Mouse (Mus musculus): Measurements from ENCODE around the gene Lrguk.
A peak's percentile ranks its signal among the peaks of the same experiment; 100 is the strongest.

Gene Lrguk

DNA sequence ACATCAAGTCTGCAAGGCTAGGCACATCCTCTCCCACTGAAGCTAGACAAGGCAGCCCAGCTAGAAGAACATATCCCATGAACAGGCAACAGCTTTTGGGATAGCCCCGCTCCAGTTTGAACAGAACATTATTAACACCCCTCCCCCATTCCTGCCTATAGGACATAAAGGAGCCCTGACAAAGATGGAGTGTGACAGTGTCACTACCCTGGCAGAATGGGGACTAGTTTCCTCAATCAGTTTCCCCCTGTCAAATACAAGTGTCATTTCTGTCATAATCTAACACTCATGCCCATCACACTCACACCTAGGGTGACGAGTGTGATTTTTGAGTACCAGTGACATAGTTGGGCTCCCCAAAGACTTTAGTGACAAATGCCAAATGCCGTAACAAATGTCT is 118.8 kb downstream of the Lrguk start:
- no peak for DNase-seq (ENCODE audit: low spot score in 2 of 2)

DNA sequence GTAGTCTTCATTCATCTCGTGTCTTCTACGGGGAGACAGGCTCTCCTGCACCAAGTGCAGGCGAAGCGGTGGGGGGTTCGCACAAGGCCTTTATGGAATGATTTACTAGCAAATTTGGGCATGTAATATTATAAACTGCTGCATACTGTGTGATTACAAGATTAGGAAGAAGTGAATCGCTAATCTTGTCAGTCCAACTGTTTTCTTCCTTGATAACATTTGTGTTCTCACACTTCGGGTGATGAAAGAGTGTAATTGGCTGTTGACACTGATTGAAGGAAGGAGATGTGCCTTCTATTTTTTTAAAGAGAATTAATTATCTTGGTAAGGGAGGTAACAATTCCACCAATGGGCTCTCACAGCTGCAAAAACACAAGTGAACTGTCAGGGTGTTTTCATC is 119.4 kb downstream of the Lrguk start:
- DNase-seq (ENCODE audit: low spot score in 2 of 2): no peak

DNA sequence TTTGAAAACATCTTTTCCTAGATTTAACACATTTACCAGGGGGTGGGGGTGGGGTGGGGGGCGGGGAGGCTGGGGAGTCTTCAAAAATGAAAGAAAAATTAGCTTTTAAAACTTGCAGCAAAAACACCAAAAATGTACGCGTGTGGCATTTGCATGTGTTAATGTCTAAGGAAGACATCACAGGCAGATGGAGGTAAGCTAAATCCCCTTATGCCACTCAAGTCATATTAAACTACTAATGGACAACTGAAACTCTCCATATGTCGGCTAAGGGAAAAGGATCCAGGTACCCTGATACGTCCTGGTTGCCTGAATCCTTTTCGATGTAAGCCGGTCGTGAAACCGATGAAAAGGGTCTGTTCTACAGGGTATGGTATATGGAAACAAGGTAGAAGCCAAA is 119.8 kb downstream of the Lrguk start:
- DNase-seq (ENCODE audit: low spot score in 2 of 2): no peak

DNA sequence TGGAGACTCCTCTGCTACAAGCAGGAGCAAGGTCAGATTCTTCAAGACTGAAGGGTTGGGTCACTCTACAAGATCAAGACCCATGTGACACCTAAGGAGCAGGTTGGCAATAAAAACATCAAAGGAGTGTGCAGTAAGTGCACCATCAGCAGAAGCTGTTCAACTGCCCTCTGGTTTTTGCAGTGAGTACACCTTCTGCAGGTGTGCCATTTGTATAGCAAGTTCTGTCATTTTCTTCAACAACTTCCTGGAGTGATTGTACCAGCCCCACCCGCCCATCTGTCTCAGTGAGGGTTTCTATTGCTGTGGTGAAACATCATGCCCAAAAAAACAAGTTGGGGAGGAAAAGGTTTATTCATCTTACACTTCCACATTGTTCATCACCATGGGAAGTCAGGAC is 120.6 kb downstream of the Lrguk start:
- peak; percentile 48 to 54 for DNase-seq (ENCODE audit: low spot score in 2 of 2)

DNA sequence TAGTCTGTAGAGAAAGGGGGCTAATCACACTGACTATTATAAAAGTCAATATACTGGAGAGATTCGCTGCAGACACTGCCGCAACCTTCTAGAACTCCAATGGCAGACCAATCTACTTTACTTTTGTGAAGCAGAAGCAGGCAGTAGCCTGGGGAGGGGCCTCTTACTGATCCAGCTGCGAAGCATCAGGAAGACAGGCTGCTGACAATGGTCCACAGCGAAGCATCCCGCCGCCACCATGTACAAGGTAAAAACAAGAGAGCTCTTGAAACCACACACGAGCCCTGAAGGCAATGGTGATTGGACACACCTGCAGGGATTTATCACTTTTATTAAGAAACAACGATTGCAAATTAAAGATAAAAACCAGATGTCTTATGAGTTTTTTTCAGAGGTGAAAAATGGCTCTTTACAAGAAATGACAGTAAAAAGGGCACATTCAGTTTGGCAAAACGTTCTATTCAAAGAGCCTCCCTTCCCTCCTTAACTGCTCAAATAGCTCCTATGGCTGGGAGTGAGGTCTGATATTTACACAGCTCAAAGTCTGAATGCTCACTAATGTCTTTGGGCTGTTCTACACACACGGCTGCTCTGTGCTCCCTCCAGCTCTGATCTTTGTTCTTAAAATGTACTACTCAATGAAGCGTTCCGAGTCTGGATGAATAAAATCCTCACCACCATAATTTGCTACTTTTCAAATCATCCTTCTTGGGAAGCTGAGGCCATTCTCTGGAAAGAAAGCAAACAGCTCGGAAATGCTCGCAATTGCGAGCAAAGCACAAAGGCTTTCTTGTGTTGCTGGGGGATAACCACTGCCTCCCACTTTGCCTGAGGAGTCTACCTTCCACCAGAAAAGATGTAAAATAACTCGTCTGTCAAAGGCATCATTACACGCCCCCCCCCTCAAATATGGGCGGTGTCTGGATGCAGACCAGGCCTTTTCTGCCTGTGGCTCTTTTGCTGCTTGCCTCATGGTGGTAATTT is 124.1 kb downstream of the Lrguk start:
- no peak for DNase-seq (ENCODE audit: low spot score in 2 of 2)

DNA sequence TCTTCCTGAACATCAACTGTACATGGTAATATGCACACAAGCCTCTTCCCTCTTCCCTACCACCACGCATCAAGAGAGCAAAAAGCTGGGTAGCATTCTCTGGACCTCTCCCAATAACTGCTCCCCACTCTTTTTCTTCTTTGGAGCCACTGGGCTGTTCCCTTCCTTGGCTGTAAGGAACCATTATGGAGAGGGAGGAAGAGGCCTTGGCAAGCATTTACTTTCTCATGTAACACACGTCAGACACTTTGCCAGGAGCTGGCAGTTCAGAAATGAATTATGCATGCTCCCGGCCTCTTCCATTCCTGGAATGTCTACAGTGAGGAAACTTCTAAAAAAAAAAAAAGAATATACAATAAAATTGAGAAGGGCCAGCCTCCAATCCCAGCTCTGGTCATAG is 125.0 kb downstream of the Lrguk start:
- no peak for DNase-seq (ENCODE audit: low spot score in 2 of 2)

DNA sequence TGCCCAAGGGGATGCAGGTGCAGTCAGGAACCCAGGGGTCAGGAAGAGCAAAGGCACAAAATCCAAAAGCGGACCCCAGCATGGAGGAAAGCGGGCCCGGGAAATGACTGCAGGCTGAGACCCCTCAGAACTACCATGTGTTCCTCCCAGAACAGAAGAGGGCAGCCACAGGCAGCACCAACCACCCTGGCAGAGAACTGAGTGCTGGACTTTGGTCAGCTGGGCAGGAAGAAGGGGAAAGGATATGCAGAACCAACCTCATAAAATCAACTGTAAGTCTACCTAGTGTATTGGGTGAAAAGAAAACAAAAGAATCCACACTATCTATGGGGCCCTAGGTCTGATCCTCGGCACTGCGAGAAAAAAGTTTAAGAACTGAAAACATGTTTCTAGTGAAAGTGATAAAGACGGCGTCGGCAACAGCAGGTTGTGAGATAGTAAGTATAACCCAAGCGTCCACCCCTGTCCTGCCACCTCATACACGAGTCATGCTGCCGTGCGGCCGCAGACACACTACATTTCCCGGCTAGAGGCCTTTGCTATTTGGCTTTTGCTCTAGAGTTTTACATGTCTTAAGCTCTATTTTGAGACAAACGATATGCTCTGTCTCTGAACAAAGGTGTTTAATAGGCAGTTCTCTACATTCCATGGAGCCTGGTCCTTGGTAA is 126.0 kb downstream of the Lrguk start:
- DNase-seq (ENCODE audit: low spot score in 2 of 2): no peak

DNA sequence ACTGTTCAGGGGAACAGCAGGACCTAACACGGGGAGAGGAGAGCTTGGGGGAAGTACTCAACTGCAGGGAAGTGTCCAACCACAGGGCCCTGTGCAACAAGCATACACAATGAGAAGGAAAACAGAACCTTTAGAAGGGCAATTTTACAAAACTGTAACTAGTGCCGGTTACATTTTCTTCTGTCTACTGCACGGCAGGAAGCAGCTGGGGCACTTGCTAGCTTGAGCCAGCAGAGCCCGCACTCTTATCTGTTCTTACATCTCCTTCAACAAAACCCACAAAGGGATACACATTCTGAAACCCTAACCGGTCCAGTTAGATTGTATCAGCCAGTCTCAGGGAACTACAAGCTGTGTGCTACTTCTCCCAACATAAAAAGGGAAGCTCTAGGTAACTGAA is 126.8 kb downstream of the Lrguk start:
- DNase-seq (ENCODE audit: low spot score in 2 of 2): peak; percentile 56 to 57

DNA sequence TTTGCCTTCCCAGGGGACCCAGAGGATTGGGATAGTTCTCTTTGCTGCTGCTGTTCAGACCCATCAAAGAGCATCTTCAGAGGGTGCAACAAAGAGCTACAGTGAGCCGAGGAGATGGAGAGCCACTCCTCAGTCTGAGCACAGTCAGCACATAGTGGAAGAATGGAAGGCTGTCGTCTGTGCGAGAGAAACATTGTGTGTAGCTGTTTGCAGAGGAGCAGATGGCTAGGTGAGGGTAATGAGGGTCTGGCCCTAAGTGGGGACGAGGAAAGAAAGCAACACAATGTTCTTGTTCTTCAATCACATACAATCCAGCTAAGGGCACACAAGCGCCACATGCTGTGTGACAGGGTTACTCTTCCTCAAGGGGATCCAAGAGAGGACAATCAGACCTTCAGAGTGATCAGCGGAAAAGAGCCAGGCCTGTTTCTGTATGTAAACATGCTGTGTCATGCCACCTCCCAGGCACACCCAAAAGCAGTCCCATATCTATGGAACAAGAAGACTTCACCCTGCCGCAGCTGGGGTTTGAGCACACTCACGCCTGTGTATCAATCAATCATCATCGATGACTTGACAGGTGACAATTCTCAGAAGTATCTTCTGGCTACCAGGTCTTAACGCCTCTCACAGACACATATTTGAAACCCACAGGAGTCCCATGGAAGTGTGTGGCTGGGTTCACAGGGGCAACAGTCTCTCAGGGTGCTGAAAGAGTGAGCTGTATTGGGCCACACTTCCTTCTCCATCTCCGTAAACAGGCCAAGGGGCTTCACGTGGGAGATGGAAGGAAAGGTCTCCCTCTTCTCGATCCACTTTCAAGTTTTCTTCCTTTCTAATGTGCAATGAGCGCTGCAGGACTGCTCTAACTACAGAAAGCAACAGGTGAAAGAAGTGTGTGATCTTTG is 127.8 kb downstream of the Lrguk start:
- no peak for DNase-seq (ENCODE audit: low spot score in 2 of 2)

DNA sequence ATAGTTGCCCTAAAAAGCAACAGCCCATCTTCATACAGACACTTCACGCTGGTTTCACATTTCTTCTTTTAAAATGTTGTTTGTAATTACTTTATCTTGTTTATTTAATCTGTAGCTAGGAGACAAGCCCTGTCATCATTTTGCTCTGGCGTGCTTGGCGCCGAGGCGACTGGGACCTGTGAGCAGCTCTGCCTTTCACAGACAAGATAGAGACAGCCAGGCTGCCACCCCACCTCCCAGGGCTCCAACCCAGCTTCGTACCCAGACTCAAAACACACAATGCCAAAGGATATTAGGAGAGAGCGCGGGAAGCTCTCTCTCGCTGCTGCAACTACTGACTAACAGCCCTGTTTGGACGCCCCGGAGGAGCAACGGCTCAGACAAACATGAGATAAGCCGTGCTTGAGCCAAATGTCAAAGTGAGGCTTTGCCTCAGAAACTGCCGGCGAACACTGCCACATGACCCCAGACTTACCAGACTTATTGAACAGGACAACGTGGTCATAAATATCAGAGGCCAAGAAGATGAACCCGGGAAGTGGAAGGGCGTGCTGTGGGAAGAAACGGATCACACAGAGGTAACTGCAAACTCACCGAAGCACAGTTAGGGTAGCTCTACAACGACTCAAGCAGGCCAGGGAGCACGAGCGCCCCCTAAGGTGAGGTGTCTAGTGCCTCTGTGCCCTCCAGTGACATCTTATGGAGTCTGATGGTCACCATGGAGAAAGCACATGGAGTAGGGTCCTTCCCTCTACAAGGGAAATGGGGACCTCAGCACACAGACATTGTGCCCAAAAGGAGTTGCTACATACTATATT is 131.0 kb downstream of the Lrguk start:
- no peak for DNase-seq (ENCODE audit: low spot score in 2 of 2)

DNA sequence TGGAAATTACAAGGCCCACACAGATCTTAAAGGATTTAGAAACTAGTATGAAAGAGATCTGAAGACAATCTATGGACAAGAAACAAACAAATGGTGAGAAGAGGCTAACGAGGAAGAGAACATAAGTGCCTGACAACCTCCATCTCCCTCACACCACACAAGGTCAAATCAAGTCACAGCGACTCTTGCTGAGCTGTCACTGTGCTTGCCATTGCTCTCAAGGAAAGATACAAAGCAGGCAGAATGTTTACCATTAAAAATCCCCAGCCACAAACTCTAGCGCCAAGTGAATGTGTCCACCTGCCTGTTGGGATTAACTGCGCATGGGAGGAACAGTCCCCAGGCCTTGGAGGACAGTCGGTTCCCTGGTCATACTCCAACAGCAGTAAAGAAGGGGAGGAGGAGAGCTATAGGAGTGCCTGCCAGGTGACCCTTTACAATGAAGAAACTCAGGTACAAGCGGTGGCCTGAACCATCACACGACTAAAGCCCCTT is 131.6 kb downstream of the Lrguk start:
- no peak for DNase-seq (ENCODE audit: low spot score in 2 of 2)

DNA sequence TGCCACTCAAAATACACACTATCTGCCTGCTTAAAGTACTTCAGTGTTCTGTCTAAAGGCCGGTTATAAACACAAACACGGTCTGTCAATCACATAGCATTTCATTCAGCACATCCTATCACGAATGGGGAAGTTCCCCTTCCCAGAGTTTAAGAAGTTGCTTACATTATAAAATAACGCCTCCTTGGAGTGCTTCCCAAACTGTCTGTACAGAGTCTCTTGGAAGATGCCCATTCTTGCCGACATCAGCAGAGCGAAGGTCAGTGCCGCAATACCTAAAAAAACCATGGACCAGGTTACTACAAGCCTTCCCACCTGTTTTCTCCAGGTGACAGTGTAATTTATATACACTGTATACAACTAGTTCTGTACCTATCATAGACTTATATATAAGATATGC is 132.3 kb downstream of the Lrguk start:
- no peak for DNase-seq (ENCODE audit: low spot score in 2 of 2)

DNA sequence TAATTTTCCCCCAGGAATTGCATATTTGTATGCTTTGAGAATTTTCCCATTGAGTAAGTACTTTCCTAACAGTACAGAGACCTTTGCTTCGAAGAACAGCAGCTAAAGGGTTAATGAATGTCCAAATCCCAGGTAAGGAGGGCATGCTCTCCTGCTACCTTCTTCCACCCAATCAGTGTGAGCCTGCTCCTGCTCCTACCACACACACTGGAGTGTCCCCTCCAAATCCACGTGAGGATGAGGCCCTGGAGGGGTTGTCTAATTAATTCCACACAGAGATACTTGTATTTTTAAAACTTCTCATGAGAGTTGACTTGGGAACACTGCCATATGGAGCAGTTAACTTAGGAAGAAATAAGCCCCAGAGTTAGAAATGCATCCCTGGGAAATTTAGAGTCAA is 133.4 kb downstream of the Lrguk start:
- DNase-seq (ENCODE audit: low spot score in 2 of 2): no peak

DNA sequence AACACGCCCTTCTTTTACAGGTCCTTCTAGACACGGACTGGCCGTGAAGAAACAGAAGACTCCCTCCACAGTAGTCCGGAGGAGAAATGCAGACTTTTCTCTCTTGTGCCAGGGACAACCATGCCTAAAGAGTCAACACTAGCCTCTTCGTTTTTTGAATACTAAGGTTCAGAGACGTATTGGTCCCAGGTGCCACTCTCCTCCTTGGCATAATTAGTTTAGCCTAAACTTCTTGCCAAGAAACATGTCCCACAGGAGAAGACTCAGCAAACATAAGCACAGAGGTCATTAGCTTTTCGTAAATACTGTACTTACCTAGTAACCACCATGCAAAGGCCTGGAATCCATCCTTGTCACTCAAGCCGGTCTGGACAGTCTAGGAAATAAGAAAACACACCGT is 133.8 kb downstream of the Lrguk start:
- no peak for DNase-seq (ENCODE audit: low spot score in 2 of 2)

DNA sequence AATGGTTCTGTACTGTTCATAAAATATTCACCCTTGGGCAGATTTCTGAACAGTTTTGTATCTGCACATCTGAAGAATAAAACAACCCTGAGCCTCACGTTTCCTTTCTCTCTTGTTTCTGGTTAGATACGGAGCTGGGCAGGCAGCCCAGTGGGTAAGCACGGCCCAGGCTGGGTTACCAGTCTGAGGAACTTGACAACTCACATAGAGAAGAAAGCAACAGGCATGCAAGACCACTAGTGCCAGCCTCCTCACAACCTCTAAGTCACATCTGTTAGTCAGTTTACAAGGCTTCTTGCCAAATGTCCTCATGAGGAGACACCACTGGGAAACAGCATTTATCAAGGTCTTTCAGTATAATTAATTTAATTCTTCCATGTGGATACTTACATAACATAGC is 139.6 kb downstream of the Lrguk start:
- DNase-seq (ENCODE audit: low spot score in 2 of 2): no peak

DNA sequence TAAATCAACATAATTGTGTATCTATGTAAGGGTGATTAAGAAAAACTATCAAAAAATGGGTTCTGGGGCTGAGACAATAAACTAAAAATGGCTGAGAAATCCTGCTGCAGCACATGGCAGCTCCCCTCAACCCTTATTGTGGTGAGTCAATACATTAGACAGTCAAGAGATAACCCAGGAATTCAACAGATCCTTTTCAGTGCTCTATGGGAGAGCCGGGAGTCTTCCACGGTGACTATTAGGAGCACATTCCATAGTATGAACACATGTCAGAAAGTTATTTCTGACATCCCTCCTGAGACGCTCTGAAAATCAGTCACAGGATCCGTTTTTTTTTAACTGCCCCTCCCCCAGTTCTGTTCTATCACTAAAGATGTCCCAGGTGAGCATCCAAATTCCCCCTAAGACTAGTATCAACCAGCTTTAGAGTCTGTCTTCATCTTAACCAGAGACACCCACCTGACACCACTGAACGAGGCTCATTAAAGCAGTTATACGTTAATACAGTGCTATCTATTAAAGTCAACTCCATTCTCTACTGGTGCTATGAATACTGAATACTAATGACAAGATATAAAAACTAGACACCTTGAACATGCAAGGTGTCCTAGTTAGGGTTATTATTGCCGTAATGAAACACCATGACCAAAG is 141.7 kb downstream of the Lrguk start:
- no peak for DNase-seq (ENCODE audit: low spot score in 2 of 2)

DNA sequence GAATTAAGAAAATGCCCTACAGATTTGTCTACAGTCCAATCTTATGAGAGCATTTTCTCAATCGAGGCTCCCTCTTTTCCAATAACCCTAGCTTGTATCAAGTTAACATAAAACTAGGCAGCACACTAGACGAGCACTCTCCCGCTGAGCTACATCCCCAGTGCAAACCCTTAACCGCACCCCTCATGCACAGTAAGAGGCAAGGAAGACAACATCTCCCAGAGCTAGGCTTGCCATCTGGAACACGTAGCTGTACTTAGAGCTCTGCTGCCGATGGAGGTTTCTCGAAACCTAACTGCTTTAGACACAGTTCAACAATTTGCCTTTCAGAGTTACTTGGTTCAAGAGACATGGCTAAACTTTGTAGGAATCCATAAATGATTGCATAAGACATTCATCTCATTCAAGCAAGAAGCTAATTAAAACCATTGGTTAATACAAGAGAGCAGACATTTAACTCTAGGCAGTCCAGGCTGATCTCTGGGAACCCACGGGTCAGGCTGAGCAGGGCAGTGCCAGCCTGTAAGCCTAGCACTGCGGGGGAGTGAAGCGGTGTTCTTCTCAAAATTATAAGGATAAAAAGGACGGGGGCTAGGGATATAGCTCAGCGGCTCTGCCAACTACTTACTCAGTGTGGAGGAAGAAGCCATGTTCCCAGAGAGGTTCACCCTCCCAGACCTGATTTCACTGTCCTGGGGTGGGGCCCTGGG is 142.7 kb downstream of the Lrguk start:
- DNase-seq (ENCODE audit: low spot score in 2 of 2): no peak

DNA sequence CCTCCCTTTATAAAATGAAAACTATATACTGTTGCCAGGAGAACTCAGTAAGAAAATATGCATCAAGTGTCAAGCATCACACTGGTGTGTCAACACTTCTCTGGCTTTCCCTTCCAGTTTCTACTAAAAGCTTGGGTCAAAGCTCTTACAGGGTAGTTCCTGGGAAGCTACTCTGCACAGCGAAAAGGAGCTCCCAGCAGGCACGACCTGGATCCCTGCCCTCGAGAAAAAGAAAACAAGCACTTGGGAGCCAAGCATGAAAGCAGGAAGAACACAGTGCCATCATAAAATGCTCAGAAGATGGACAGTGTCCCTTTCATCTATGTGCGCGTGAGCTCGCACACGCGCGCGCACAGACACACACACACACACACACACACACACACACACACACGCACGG is 144.0 kb downstream of the Lrguk start:
- DNase-seq (ENCODE audit: low spot score in 2 of 2): no peak

DNA sequence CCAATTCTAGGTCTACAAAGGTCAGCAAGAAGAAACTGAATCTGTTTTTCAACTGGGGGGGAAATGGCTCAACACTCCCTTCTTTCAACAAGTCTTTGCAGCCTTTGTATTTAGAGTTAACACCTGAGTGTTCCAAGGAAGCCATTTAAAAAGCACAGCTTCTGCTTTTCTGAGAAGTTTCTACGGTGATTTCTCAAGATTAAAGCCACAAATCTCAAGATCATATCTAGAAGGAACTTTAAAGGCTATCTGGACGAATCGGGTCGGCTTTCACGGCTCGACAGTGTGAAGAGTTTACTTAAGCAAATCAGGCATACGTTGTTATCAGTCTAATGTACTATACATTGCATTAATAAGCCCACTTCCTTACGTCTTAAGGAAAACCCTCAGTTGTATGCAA is 145.5 kb downstream of the Lrguk start:
- no peak for DNase-seq (ENCODE audit: low spot score in 2 of 2)

Data from thymus, postnatal 10 days (tissue).